Mouse (Mus musculus) liver, postnatal 0 days (tissue): Measurements from ENCODE around the gene Psmd3.

ENCODE experiments used
- CTCF ChIP-seq: sonication (generic); IDR thresholded peaks from 2 replicates; pipeline ENCODE4 v1.5.1; 2016; ENCODE audit warnings: antibody characterized with exemption, low read depth
- EP300 ChIP-seq: IDR thresholded peaks from 2 replicates; pipeline ENCODE4 v1.6.1; 2016; ENCODE audit warnings: antibody characterized with exemption, low read depth, mild to moderate bottlenecking

GRCm38 (mm10) chr11:98725926-98726506 is 43.7 kb downstream of the Psmd3 start:
- TF ChIP-seq CTCF = no peak
- no peak for TF ChIP-seq EP300
